Mouse (Mus musculus) liver, postnatal 0 days (tissue): ENCODE measurements around the gene Gm10057. TPM values are rescaled to one million over a fixed set of nuclear protein-coding genes. Genes with fewer than 3 reads are reported as not detected.
"Not testable (repeated sequence)": the region's sequence is repeated elsewhere in the genome, so short reads cannot be mapped to it uniquely, and the experiment has no call there.

ENCODE experiments used
- ATAC-seq: fragments of 200-750 bp; cut with Nextera tagmentation; 2 replicates; pipeline ENCODE4 v1.8.0; 2017; ENCODE audit warnings: mild to moderate bottlenecking, moderate library complexity
- DNase-seq: peaks from one replicate; pipeline ENCODE4 v3.0.0-alpha.2; 2016
- H3K27ac ChIP-seq: fragments of 300-500 bp; sonication (generic); 2 replicates; pipeline ENCODE4 v1.5.1; 2014; ENCODE audit warnings: antibody characterized with exemption, moderate library complexity, mild to moderate bottlenecking, low read depth
- H3K27me3 ChIP-seq: fragments of 300-500 bp; sonication (generic); 2 replicates; pipeline ENCODE4 v1.6.1; 2014; ENCODE audit warnings: low read length, control low read depth, mixed read lengths; ENCODE audit not compliant: insufficient read depth
- H3K36me3 ChIP-seq: fragments of 300-500 bp; sonication (generic); replicated peaks from 2 replicates; pipeline ENCODE4 v1.6.1; 2014; ENCODE audit warnings: mild to moderate bottlenecking, control low read depth, low read length, moderate library complexity, mixed read lengths; ENCODE audit not compliant: insufficient read depth
- H3K4me1 ChIP-seq: fragments of 300-500 bp; sonication (generic); 2 replicates; pipeline ENCODE4 v1.6.1; 2014; ENCODE audit warnings: antibody characterized with exemption, mild to moderate bottlenecking, control low read depth; ENCODE audit not compliant: insufficient read depth
- H3K4me2 ChIP-seq: fragments of 300-500 bp; sonication (generic); 2 replicates; pipeline ENCODE4 v1.6.1; 2014; ENCODE audit warnings: low read depth, mild to moderate bottlenecking, low read length, moderate library complexity, mixed read lengths
- H3K4me3 ChIP-seq: fragments of 300-500 bp; sonication (generic); 2 replicates; pipeline ENCODE4 v1.5.1; 2014; ENCODE audit warnings: low read depth, low read length
- H3K9ac ChIP-seq: fragments of 300-500 bp; sonication (generic); replicated peaks from 2 replicates; pipeline ENCODE4 v1.6.1; 2014; ENCODE audit warnings: mild to moderate bottlenecking, moderate library complexity
- H3K9me3 ChIP-seq: fragments of 300-500 bp; sonication (generic); 2 replicates; pipeline ENCODE4 v1.6.1; 2016; ENCODE audit warnings: mild to moderate bottlenecking, control low read depth, low read length, mixed read lengths
- polyA plus RNA-seq: library from polyadenylated mRNA; unstranded; fragments of >200 nt; fragmentation: Nextera tagmentation; extraction: Ambion mirVana; gene quantifications from 2 replicates; pipeline ENCODE4 v1.2.1, GENCODE M21; 2015

Gm10057 gene
- not detected in 2 replicates for polyA plus RNA-seq

GRCm38 (mm10) chrX:154054939-154055338 is at the start of gene Gm10057:
Gm10057 (minus strand) TSS chrX:154055039.
- not testable (repeated sequence) for H3K4me2 ChIP-seq, H3K27me3 ChIP-seq, H3K27ac ChIP-seq, ATAC-seq, H3K9me3 ChIP-seq, H3K4me1 ChIP-seq, H3K9ac ChIP-seq, H3K36me3 ChIP-seq, H3K4me3 ChIP-seq, DNase-seq

DNA sequence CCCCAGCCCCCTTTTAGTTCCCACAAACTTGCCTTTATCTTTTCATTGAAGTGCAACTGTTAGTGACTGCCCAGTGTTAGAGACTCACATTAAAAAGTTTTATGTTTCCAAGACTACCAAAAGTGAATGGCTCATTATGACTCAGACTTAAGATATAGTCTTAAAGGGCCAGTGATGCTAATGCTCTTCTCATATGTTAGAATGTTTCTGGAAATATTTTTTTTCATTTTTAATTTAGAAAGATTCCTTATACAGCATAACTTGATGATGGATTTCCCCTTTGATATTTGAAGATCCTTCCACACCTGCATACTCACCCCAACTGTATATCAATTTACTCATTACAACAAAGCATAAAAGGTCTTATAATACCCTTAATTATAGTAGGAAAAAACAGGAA is 21.1 kb downstream of the Gm10057 start, which contains the start of gene 4921511M17Rik:
Gene 4921511M17Rik, minus strand, starts transcription at position 101 of the 400 bp plus-strand sequence.
- H3K27ac ChIP-seq, H3K27me3 ChIP-seq, H3K4me2 ChIP-seq, H3K36me3 ChIP-seq, H3K9me3 ChIP-seq, H3K9ac ChIP-seq, ATAC-seq, DNase-seq, H3K4me1 ChIP-seq, H3K4me3 ChIP-seq: not testable (repeated sequence)

GRCm38 (mm10) chrX:154012540-154012939 is 42.3 kb downstream of the Gm10057 start, which contains the start of gene Samt1:
Samt1 (minus strand) TSS chrX:154012640.
- not testable (repeated sequence) for H3K4me3 ChIP-seq, H3K9ac ChIP-seq, H3K9me3 ChIP-seq, H3K4me1 ChIP-seq, H3K36me3 ChIP-seq, H3K27me3 ChIP-seq, DNase-seq, H3K4me2 ChIP-seq, H3K27ac ChIP-seq, ATAC-seq

Other genes with a start within 250 kb of the Gm10057 start
- gene Spin2c, start 222.8 kb downstream of the Gm10057 start, polyA plus RNA-seq: 1.3 and 1.5 TPM in 2 replicates
- gene Samt1, start 42.4 kb downstream of the Gm10057 start, polyA plus RNA-seq: not detected in 2 replicates
- gene 4921511M17Rik, start 21.2 kb downstream of the Gm10057 start, polyA plus RNA-seq: not detected in 2 replicates
- gene Gm15140, start 65.6 kb upstream of the Gm10057 start, polyA plus RNA-seq: not detected in 2 replicates